Mouse (Mus musculus): ENCODE results near the gene Stab2. TPM values are rescaled to one million over a fixed set of nuclear protein-coding genes. Genes with fewer than 3 reads are reported as not detected.

Gene Stab2
- polyA plus RNA-seq, 1 experiment from 2014 or later, result 31.7 TPM

GRCm38 (mm10) chr10:86838827-86839226 lies 169.0 kb downstream of the Stab2 start:
- Histone ChIP-seq H3K4me1 (no peaks in the 10 kb centered on the region), H3K9ac (no peak overlapping the region), H3K36me3 (peaks cover 12% of the 10 kb centered on the region), H3K27me3 (replicated peaks) (no peaks in the 10 kb centered on the region), H3K27ac (no peak overlapping the region), H3K9me3 (replicated peaks) (no peaks in the 10 kb centered on the region), H3K4me3 (no peak overlapping the region), H3K4me2 (no peak overlapping the region)
- ATAC-seq, result no peak
- 74% methylated on average over 6 of the region's 6 CpGs for WGBS (ENCODE audit: insufficient replicate concordance)

GRCm38 (mm10) chr10:86836784-86837183 lies 171.0 kb downstream of the Stab2 start:
- no peaks in the 10 kb centered on the region for H3K27me3 ChIP-seq (replicated peaks)
- no peak overlapping the region for H3K27ac ChIP-seq
- no peaks in the 10 kb centered on the region for H3K9me3 ChIP-seq (replicated peaks)
- H3K4me1 ChIP-seq, result no peaks in the 10 kb centered on the region
- H3K9ac ChIP-seq, result no peak overlapping the region
- H3K4me2 ChIP-seq, result no peak overlapping the region
- 77% methylated on average over 4 of the region's 4 CpGs for WGBS (ENCODE audit: insufficient replicate concordance)
- H3K4me3 ChIP-seq, result no peak overlapping the region
- H3K36me3 ChIP-seq, result peaks cover 12% of the 10 kb centered on the region
- no peak for ATAC-seq

- Histone ChIP-seq H3K4me1 (no peaks in the 10 kb centered on the region), H3K9ac (no peak overlapping the region), H3K27ac (no peak overlapping the region), H3K36me3 (peaks cover 36% of the 10 kb centered on the region), H3K4me2 (no peak overlapping the region), H3K9me3 (replicated peaks) (0 out of 2 replicates have a peak, but pooled peaks cover 3% of the 10 kb centered on the region), H3K27me3 (replicated peaks) (no peaks in the 10 kb centered on the region), H3K4me3 (no peak overlapping the region)
- no peak for ATAC-seq
- WGBS (ENCODE audit: insufficient replicate concordance), result 78% methylated on average over 2 of the region's 2 CpGs
Observed at GRCm38 (mm10) chr10:86829515-86829914, 178.3 kb downstream of the Stab2 start.

- Histone ChIP-seq H3K4me2 (no peak overlapping the region), H3K4me1 (no peaks in the 10 kb centered on the region), H3K9me3 (replicated peaks) (0 out of 2 replicates have a peak, but pooled peaks cover 3% of the 10 kb centered on the region), H3K27me3 (replicated peaks) (no peaks in the 10 kb centered on the region), H3K36me3 (peaks cover 37% of the 10 kb centered on the region), H3K9ac (no peak overlapping the region), H3K4me3 (no peak overlapping the region), H3K27ac (no peak overlapping the region)
- no peak for ATAC-seq
- WGBS (ENCODE audit: insufficient replicate concordance), result 78% methylated on average over 15 of the region's 15 CpGs
Observed at GRCm38 (mm10) chr10:86828221-86829135, 179.3 kb downstream of the Stab2 start.

- WGBS (ENCODE audit: insufficient replicate concordance), result 63% methylated on average over 3 of the region's 3 CpGs
- H3K27me3 ChIP-seq (replicated peaks), result no peaks in the 10 kb centered on the region
- peaks cover 37% of the 10 kb centered on the region for H3K36me3 ChIP-seq
- ATAC-seq, result no peak
- H3K9ac ChIP-seq, result no peak overlapping the region
- H3K4me1 ChIP-seq, result no peaks in the 10 kb centered on the region
- 0 out of 2 replicates have a peak, but pooled peaks cover 3% of the 10 kb centered on the region for H3K9me3 ChIP-seq (replicated peaks)
- H3K4me2 ChIP-seq, result no peak overlapping the region
- no peak overlapping the region for H3K27ac ChIP-seq
- no peak overlapping the region for H3K4me3 ChIP-seq
Observed at GRCm38 (mm10) chr10:86826929-86827328, 180.9 kb downstream of the Stab2 start.

- WGBS (ENCODE audit: insufficient replicate concordance), result 84% methylated on average over 10 of the region's 10 CpGs
- Histone ChIP-seq H3K9me3 (replicated peaks) (0 out of 2 replicates have a peak, but pooled peaks cover 3% of the 10 kb centered on the region), H3K4me2 (no peak overlapping the region), H3K9ac (no peak overlapping the region), H3K4me3 (no peak overlapping the region), H3K27ac (no peak overlapping the region), H3K27me3 (replicated peaks) (no peaks in the 10 kb centered on the region), H3K4me1 (no peaks in the 10 kb centered on the region), H3K36me3 (peaks cover 37% of the 10 kb centered on the region)
- no peak for ATAC-seq
Observed at GRCm38 (mm10) chr10:86825871-86826522, 181.8 kb downstream of the Stab2 start.

GRCm38 (mm10) chr10:86824871-86825270 lies 183.0 kb downstream of the Stab2 start:
- Histone ChIP-seq H3K4me3 (no peak overlapping the region), H3K36me3 (peaks cover 37% of the 10 kb centered on the region), H3K27ac (no peak overlapping the region), H3K4me2 (no peak overlapping the region), H3K9me3 (replicated peaks) (0 out of 2 replicates have a peak, but pooled peaks cover 3% of the 10 kb centered on the region), H3K27me3 (replicated peaks) (no peaks in the 10 kb centered on the region), H3K9ac (no peak overlapping the region), H3K4me1 (no peaks in the 10 kb centered on the region)
- WGBS (ENCODE audit: insufficient replicate concordance), result 77% methylated on average over 14 of the region's 14 CpGs
- no peak for ATAC-seq

GRCm38 (mm10) chr10:86824093-86824492 lies 183.7 kb downstream of the Stab2 start:
- Histone ChIP-seq H3K4me3 (no peak overlapping the region), H3K27me3 (replicated peaks) (no peaks in the 10 kb centered on the region), H3K9ac (no peak overlapping the region), H3K36me3 (peaks cover 32% of the 10 kb centered on the region), H3K9me3 (replicated peaks) (0 out of 2 replicates have a peak, but pooled peaks cover 1% of the 10 kb centered on the region), H3K4me2 (no peak overlapping the region), H3K27ac (no peak overlapping the region), H3K4me1 (peaks cover 4% of the 10 kb centered on the region; the same call in 1 of the 2 replicates)
- WGBS (ENCODE audit: insufficient replicate concordance), result 71% methylated on average over 6 of the region's 6 CpGs
- no peak for ATAC-seq

- 79% methylated on average over 7 of the region's 7 CpGs for WGBS (ENCODE audit: insufficient replicate concordance)
- H3K4me2 ChIP-seq, result no peak overlapping the region
- no peak overlapping the region for H3K9ac ChIP-seq
- no peaks in the 10 kb centered on the region for H3K9me3 ChIP-seq (replicated peaks)
- H3K27me3 ChIP-seq (replicated peaks), result no peaks in the 10 kb centered on the region
- peaks cover 21% of the 10 kb centered on the region; the same call in 1 of the 2 replicates for H3K36me3 ChIP-seq
- no peak for ATAC-seq
- H3K27ac ChIP-seq, result no peak overlapping the region
- peaks cover 17% of the 10 kb centered on the region for H3K4me1 ChIP-seq
- no peak overlapping the region for H3K4me3 ChIP-seq
Observed at GRCm38 (mm10) chr10:86821014-86821413, 186.8 kb downstream of the Stab2 start.

- ATAC-seq, result no peak
- Histone ChIP-seq H3K9ac (no peak overlapping the region), H3K27me3 (replicated peaks) (no peaks in the 10 kb centered on the region), H3K4me2 (no peak overlapping the region), H3K27ac (no peak overlapping the region), H3K4me1 (peaks cover 26% of the 10 kb centered on the region), H3K36me3 (peaks cover 10% of the 10 kb centered on the region; the same call in 1 of the 2 replicates), H3K4me3 (no peak overlapping the region), H3K9me3 (replicated peaks) (no peaks in the 10 kb centered on the region)
- WGBS (ENCODE audit: insufficient replicate concordance), result 67% methylated on average over 8 of the region's 8 CpGs
Observed at GRCm38 (mm10) chr10:86819649-86820165, 188.1 kb downstream of the Stab2 start.

- no peaks in the 10 kb centered on the region for H3K9me3 ChIP-seq (replicated peaks)
- no peak overlapping the region for H3K27ac ChIP-seq
- H3K4me2 ChIP-seq, result no peak overlapping the region
- ATAC-seq, result no peak
- no peak overlapping the region for H3K4me3 ChIP-seq
- no peaks in the 10 kb centered on the region for H3K27me3 ChIP-seq (replicated peaks)
- WGBS (ENCODE audit: insufficient replicate concordance), result 68% methylated on average over 7 of the region's 7 CpGs
- H3K4me1 ChIP-seq, result peaks cover 26% of the 10 kb centered on the region
- H3K36me3 ChIP-seq, result no peaks in the 10 kb centered on the region
- H3K9ac ChIP-seq, result no peak overlapping the region
Observed at GRCm38 (mm10) chr10:86815133-86815532, 192.7 kb downstream of the Stab2 start.

Data from liver, embryonic 12.5 days (tissue).